Mouse (Mus musculus) thymus, adult 2 months (tissue): ENCODE data around the gene Podxl. TPM values are rescaled to one million over a fixed set of nuclear protein-coding genes. Genes with fewer than 3 reads are reported as not detected.

Experiments used
- DNase-seq: peaks from one replicate; pipeline ENCODE4 v3.0.0; 2021
- H3K27ac ChIP-seq: fragments of 200-500 bp; 2 replicates; pipeline ENCODE4 v1.5.1; 2012; ENCODE audit warnings: low read length, control low read depth; ENCODE audit not compliant: control insufficient read depth, insufficient read depth
- H3K27me3 ChIP-seq: fragments of 200-500 bp; 2 replicates; pipeline ENCODE4 v1.6.1; 2012; ENCODE audit warnings: mild to moderate bottlenecking, low read length, moderate library complexity, mixed read lengths; ENCODE audit not compliant: control insufficient read depth, insufficient read depth
- H3K36me3 ChIP-seq: fragments of 200-500 bp; 2 replicates; pipeline ENCODE4 v1.6.1; 2012; ENCODE audit warnings: mild to moderate bottlenecking, low read length, moderate library complexity; ENCODE audit not compliant: control insufficient read depth, insufficient read depth
- H3K4me1 ChIP-seq: fragments of 200-500 bp; replicated peaks from 2 replicates; pipeline ENCODE4 v1.6.1; 2012; ENCODE audit warnings: low read length; ENCODE audit not compliant: control insufficient read depth, insufficient read depth
- H3K4me3 ChIP-seq: fragments of 200-500 bp; 2 replicates; pipeline ENCODE4 v1.5.1; 2012; ENCODE audit warnings: mild to moderate bottlenecking, low read length, control low read depth, moderate library complexity; ENCODE audit not compliant: control insufficient read depth, insufficient read depth
- CTCF ChIP-seq: fragments of 200-500 bp; IDR thresholded peaks from 2 replicates; pipeline ENCODE4 v1.5.1; 2012; ENCODE audit warnings: mild to moderate bottlenecking, control low read depth, low read length, moderate library complexity, borderline replicate concordance; ENCODE audit not compliant: control insufficient read depth, poor library complexity, insufficient read depth; ENCODE audit errors: extremely low read depth
- POLR2A ChIP-seq: fragments of 200-500 bp; IDR thresholded peaks from 2 replicates; pipeline ENCODE4 v1.6.1; 2012; ENCODE audit warnings: mild to moderate bottlenecking, low read length, control low read depth, moderate library complexity; ENCODE audit not compliant: control insufficient read depth, poor library complexity, insufficient read depth; ENCODE audit errors: extremely low read depth
- WGBS: fragments of 180-500 bp; shearing (Covaris S2); methylation state at CpG from one replicate; pipeline ENCODE4 v1.1.7; 2018; 5-methylcytosine and 5-hydroxymethylcytosine counted together
- polyA plus RNA-seq: library from polyadenylated mRNA; depleted of rRNA; stranded (reverse); fragments of >200 nt; gene quantifications from 2 replicates; pipeline ENCODE4 v1.2.3, GENCODE M21; 2012

Gene Podxl
- polyA plus RNA-seq, 1 experiment: 6.6 TPM

DNA sequence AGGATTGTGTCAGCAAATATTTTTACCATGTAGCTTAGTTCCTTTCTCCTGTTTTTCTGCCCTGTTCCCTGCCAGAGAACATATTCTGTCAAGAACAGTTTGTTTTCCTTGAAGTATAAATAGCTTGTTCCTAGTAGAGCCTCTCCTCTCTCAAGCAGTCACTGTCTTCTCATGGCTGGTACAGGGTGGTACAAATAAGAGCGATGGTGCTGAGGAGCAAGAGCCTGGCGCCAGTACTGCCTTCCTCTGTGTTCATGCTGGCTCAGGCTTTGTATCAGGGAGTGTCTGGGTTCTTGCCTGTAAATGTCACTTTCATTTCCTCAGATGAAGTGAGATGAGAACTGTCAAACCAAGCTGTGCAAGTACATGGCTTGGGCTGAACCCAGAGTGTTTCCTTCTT, 61.2 kb downstream of the Podxl start:
- 0 out of 2 replicates have a peak, but pooled peaks cover 10% of the 10 kb centered on the region for H3K36me3 ChIP-seq
- TF ChIP-seq CTCF (no peak), POLR2A (no peak)
- no peaks in the 10 kb centered on the region for H3K4me1 ChIP-seq
- no peak for DNase-seq
- no peaks in the 10 kb centered on the region for H3K27me3 ChIP-seq
- WGBS: 100% methylated on average over 2 of the region's 2 CpGs
- no peak overlapping the region for H3K4me3 ChIP-seq
- no peak overlapping the region for H3K27ac ChIP-seq

DNA sequence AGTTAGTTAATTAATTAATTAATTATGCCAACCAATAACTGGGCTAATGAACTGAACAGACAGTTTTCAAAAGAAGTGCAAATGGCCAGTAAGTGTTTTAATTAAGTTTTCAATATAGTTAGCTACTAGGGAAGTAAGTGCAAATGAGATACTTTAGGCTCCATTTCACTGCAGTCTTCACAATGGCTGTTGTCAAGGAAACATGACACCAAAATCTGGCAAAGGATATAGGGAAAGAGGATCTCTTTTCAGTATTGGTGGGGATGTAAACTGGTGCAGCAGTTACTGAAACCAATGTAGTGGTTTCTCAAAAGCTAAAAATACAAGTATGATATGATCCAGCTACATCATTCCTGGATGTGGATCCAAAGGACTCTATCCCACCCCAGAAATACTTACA, 63.1 kb downstream of the Podxl start:
- TF ChIP-seq POLR2A: no peak
- TF ChIP-seq CTCF: no peak
- H3K27me3 ChIP-seq: no peaks in the 10 kb centered on the region
- H3K36me3 ChIP-seq: peaks cover 16% of the 10 kb centered on the region; the same call in 1 of the 2 replicates
- H3K4me3 ChIP-seq: no peak overlapping the region
- H3K4me1 ChIP-seq: no peaks in the 10 kb centered on the region
- DNase-seq: no peak
- no peak overlapping the region for H3K27ac ChIP-seq

DNA sequence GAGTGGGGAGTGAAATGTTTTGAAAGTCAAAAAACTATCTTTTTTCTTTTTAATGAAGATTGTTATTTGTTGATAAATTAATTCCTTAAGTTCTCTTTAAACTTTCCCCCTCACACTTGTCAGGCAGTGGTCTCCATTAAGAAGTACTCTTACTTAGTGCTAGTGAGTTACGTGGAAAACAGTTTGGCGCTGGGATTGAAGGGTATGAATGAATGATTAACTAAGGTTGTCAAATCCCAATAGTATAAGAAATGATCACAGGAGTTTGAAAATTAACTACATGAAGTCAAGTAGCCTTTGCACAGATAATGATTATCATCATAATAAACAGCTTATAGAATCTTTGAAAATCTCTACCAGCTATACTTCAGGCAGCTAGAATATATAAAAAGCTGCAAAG, 63.5 kb downstream of the Podxl start:
- Histone ChIP-seq H3K27ac (no peak overlapping the region), H3K36me3 (peaks cover 16% of the 10 kb centered on the region; the same call in 1 of the 2 replicates), H3K4me1 (no peaks in the 10 kb centered on the region), H3K27me3 (no peaks in the 10 kb centered on the region), H3K4me3 (no peak overlapping the region)
- TF ChIP-seq POLR2A (no peak), CTCF (no peak)
- WGBS: 100% methylated on average over 2 of the region's 2 CpGs
- no peak for DNase-seq

DNA sequence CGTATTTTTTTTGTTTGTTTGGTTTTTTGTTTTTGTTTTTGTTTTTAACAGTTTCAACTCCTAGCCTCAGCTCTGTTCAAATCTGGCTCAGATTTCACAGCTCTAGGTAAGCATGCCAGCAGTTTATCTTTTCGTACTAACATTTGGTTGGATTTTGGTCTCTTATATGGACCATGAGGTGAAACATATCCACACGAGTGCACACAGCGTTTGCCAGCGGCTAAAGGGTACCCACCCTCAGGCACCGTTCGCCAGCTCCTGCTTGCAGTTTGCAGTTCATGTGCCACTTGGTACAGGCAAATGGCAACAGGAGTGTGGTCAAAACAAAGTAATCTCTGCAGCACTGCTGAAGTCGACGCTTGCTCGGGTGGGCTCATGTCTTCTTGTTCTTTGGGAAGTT, 63.9 kb downstream of the Podxl start:
- Histone ChIP-seq H3K4me3 (no peak overlapping the region), H3K36me3 (peaks cover 16% of the 10 kb centered on the region; the same call in 1 of the 2 replicates), H3K27ac (no peak overlapping the region), H3K4me1 (no peaks in the 10 kb centered on the region), H3K27me3 (no peaks in the 10 kb centered on the region)
- TF ChIP-seq CTCF (no peak), POLR2A (no peak)
- WGBS: 99% methylated on average over 10 of the region's 10 CpGs
- DNase-seq: no peak

DNA sequence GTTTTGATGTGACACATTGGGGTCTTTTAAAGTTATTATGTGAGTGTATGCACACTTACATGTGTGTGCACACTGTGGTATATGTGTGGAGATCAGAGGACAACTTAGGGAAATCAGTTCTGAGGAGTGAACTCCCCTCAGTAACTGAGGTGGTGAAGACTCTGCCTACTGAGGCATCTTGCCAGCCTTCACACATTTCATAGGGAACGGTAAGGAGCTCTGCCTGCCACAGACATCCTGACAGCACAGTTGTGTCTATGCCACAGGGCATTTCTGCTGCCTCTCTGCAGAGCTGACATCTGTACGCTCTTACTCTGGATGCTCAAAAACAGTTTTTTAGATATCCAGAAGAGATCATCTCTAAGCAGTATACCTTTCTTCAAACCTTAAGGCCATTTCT, 67.6 kb downstream of the Podxl start:
- 97% methylated on average over 2 of the region's 2 CpGs for WGBS
- peaks cover 19% of the 10 kb centered on the region for H3K36me3 ChIP-seq
- no peak for TF ChIP-seq CTCF
- TF ChIP-seq POLR2A: no peak
- DNase-seq: no peak
- no peaks in the 10 kb centered on the region for H3K27me3 ChIP-seq
- H3K4me1 ChIP-seq: no peaks in the 10 kb centered on the region
- H3K4me3 ChIP-seq: no peak overlapping the region
- no peak overlapping the region for H3K27ac ChIP-seq

DNA sequence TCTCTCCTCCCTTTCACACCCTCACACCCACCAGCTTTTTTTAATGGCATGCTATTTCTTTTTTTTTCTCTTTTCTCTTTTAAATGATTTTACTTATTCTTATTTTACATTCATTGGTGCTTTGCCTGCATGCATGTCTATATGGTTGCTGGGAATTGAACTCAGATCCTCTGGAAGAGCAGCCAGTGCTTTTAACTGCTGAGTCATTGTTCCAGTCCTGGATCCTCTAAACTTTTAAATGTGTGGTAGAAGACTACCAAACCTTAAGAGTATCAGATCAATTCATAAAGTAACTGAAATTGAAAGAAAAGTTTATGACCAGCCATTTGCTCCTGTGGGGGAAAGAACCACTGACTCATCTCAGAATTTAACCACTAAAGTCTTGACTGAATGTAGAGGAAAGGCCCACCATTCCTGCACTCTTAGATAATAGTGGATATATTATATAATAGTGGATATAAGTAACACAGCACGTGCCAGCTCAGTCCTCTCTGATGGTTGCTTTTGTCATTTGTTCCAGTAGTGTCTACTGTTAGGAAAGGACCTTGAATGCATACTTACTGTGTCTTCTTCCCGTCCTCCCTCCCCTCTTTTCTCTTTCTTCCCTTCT, 68.6 kb downstream of the Podxl start:
- 97% methylated on average over 2 of the region's 2 CpGs for WGBS
- H3K36me3 ChIP-seq: peaks cover 23% of the 10 kb centered on the region

DNA sequence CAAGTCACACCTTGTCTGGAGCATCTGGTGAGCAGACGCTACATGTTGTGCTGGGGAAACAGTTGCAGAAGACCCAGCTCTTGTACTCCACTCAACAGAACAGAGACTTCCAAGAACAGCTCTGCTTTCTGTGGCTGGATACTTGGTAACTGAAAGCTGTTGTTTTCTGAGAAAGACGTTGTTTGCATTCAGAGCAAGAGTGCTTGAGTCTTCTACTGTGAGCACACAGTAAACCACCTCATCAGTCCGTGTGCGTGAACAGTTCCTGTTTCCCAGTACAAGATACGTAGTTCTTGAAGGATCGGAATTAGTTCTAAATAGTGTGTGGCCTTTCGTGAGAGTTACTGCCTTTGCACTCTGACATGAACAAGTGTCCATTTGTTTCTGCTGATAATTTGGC, 73.8 kb downstream of the Podxl start:
- Histone ChIP-seq H3K4me3 (no peak overlapping the region), H3K4me1 (no peaks in the 10 kb centered on the region), H3K27me3 (no peaks in the 10 kb centered on the region), H3K36me3 (peaks cover 32% of the 10 kb centered on the region; the same call in 1 of the 2 replicates), H3K27ac (no peak overlapping the region)
- no peak for DNase-seq
- no peak for TF ChIP-seq CTCF
- no peak for TF ChIP-seq POLR2A
- WGBS: 93% methylated on average over 7 of the region's 7 CpGs

More for the DNA sequence above, 68.6 kb downstream of the Podxl start:
- Histone ChIP-seq H3K27ac (no peak overlapping the region), H3K4me3 (no peak overlapping the region), H3K4me1 (no peaks in the 10 kb centered on the region), H3K27me3 (no peaks in the 10 kb centered on the region)
- TF ChIP-seq CTCF: no peak
- TF ChIP-seq POLR2A: no peak
- DNase-seq: no peak
